Mouse (Mus musculus) kidney, adult 2 months (tissue): ENCODE results near the gene Glipr1l3. TPM values are rescaled to one million over a fixed set of nuclear protein-coding genes. Genes with fewer than 3 reads are reported as not detected.
"Not testable (repeated sequence)": the region's sequence is repeated elsewhere in the genome, so short reads cannot be mapped to it uniquely, and the experiment has no call there.

Source experiments
- DNase-seq: peaks from one replicate; pipeline ENCODE4 v3.0.0; 2021
- H3K27ac ChIP-seq: fragments of 200-500 bp; 2 replicates; pipeline ENCODE4 v1.5.1; 2012; ENCODE audit warnings: low read depth, low read length, control low read depth, inconsistent platforms; ENCODE audit not compliant: insufficient read depth
- H3K27me3 ChIP-seq: fragments of 200-500 bp; replicated peaks from 2 replicates; pipeline ENCODE4 v1.6.1; 2012; ENCODE audit warnings: mild to moderate bottlenecking, moderate library complexity, low read length, inconsistent platforms; ENCODE audit not compliant: control insufficient read depth, insufficient read depth
- H3K36me3 ChIP-seq: fragments of 200-500 bp; 2 replicates; pipeline ENCODE4 v1.6.1; 2012; ENCODE audit warnings: mild to moderate bottlenecking, moderate library complexity, low read length, inconsistent platforms; ENCODE audit not compliant: control insufficient read depth, insufficient read depth
- H3K4me1 ChIP-seq: fragments of 200-500 bp; 2 replicates; pipeline ENCODE4 v1.6.1; 2011; ENCODE audit warnings: low read length; ENCODE audit not compliant: control insufficient read depth, insufficient read depth
- H3K4me3 ChIP-seq: fragments of 200-500 bp; 2 replicates; pipeline ENCODE4 v1.5.1; 2011; ENCODE audit warnings: mild to moderate bottlenecking, low read depth, low read length, control low read depth; ENCODE audit not compliant: insufficient read depth
- CTCF ChIP-seq: fragments of 200-500 bp; conservative IDR thresholded peaks from 2 replicates; pipeline ENCODE4 v1.5.1; 2011; ENCODE audit warnings: low read depth, mild to moderate bottlenecking, control low read depth, low read length, moderate library complexity, mixed read lengths; ENCODE audit not compliant: insufficient read depth, insufficient read length
- POLR2A ChIP-seq: fragments of 200-500 bp; IDR thresholded peaks from one replicate; pipeline ENCODE4 v1.6.1; 2011; ENCODE audit warnings: low read depth, low read length, control low read depth
- WGBS: fragments of 180-500 bp; shearing (Covaris S2); methylation state at CpG from one replicate; pipeline ENCODE4 v1.1.7; 2018; 5-methylcytosine and 5-hydroxymethylcytosine counted together
- polyA plus RNA-seq: library from polyadenylated mRNA; depleted of rRNA; stranded (reverse); fragments of >200 nt; gene quantifications from 2 replicates; pipeline ENCODE4 v1.2.3, GENCODE M21; 2012; rRNA removed

Gene Glipr1l3
- polyA plus RNA-seq, result not detected in 2 replicates

- H3K27me3 ChIP-seq, H3K4me1 ChIP-seq, H3K4me3 ChIP-seq, H3K27ac ChIP-seq, H3K36me3 ChIP-seq: not testable (repeated sequence)
- TF ChIP-seq CTCF, result peak; percentile 76
- WGBS, result 16% methylated on average over 15 of the region's 15 CpGs
- DNase-seq, result peak; percentile 67
Observed at GRCm38 (mm10) chr10:112159882-112160560, at the start of gene Glipr1l3. Gene Glipr1l3, minus strand, starts transcription at chr10:112160327.

GRCm38 (mm10) chr10:112203463-112203862, 43.3 kb upstream of the Glipr1l3 start:
- H3K27ac ChIP-seq, result no peak overlapping the region
- no peak for TF ChIP-seq POLR2A
- TF ChIP-seq CTCF, result no peak; the same call in 1 of the 2 replicates
- H3K4me1 ChIP-seq, result no peaks in the 10 kb centered on the region
- H3K27me3 ChIP-seq, result no peaks in the 10 kb centered on the region
- WGBS, result 48% methylated on average over 2 of the region's 2 CpGs
- no peak overlapping the region for H3K4me3 ChIP-seq
- H3K36me3 ChIP-seq, result no peaks in the 10 kb centered on the region
- peak; percentile 29 for DNase-seq

GRCm38 (mm10) chr10:112193919-112194318, 33.8 kb upstream of the Glipr1l3 start:
- not testable (repeated sequence) for H3K4me3 ChIP-seq, H3K4me1 ChIP-seq, H3K36me3 ChIP-seq, H3K27me3 ChIP-seq, H3K27ac ChIP-seq, DNase-seq
- 83% methylated on average over 2 of the region's 2 CpGs for WGBS

- not testable (repeated sequence) for H3K27ac ChIP-seq, H3K27me3 ChIP-seq, H3K36me3 ChIP-seq, H3K4me1 ChIP-seq, H3K4me3 ChIP-seq, DNase-seq
- 26% methylated on average over 13 of the region's 13 CpGs for WGBS
Observed at GRCm38 (mm10) chr10:112177027-112177426, 16.9 kb upstream of the Glipr1l3 start.

GRCm38 (mm10) chr10:112163168-112163766, 3.1 kb upstream of the Glipr1l3 start, which contains the start of gene Caps2:
Gene Caps2, plus strand, starts transcription at chr10:112163621.
- no peaks in the 10 kb centered on the region for H3K36me3 ChIP-seq
- H3K27ac ChIP-seq, result no peak within 1 kb of the TSS; the same call in 1 of the 2 replicates
- TF ChIP-seq POLR2A (no peak), CTCF (no peak)
- H3K27me3 ChIP-seq, result no peaks in the 10 kb centered on the region
- 0 out of 2 replicates have a peak within 1 kb of the TSS, but pooled peaks have one; percentile 41 for H3K4me3 ChIP-seq
- H3K4me1 ChIP-seq, result no peaks in the 10 kb centered on the region
- 22% methylated on average over 4 of the region's 4 CpGs for WGBS
- peak; percentile 29 for DNase-seq

- WGBS, result 68% methylated on average over 2 of the region's 2 CpGs
- H3K27ac ChIP-seq, result no peak overlapping the region
- H3K4me1 ChIP-seq, result no peaks in the 10 kb centered on the region
- no peak overlapping the region for H3K4me3 ChIP-seq
- no peak for TF ChIP-seq POLR2A
- TF ChIP-seq CTCF, result no peak
- H3K36me3 ChIP-seq, result no peaks in the 10 kb centered on the region
- H3K27me3 ChIP-seq, result no peaks in the 10 kb centered on the region
- DNase-seq, result no peak
Observed at GRCm38 (mm10) chr10:112139834-112140233, 20.3 kb downstream of the Glipr1l3 start.

- Histone ChIP-seq H3K36me3 (no peaks in the 10 kb centered on the region), H3K4me1 (no peaks in the 10 kb centered on the region), H3K4me3 (no peak overlapping the region), H3K27me3 (no peaks in the 10 kb centered on the region), H3K27ac (no peak overlapping the region)
- DNase-seq, result no peak
- TF ChIP-seq POLR2A (no peak), CTCF (no peak)
- 34% methylated on average over 6 of the region's 6 CpGs for WGBS
Observed at GRCm38 (mm10) chr10:112138871-112139430, 21.2 kb downstream of the Glipr1l3 start.
